Mouse (Mus musculus): ENCODE measurements at regions not wholly inside any gene's neighbourhood (a gene's known extent, or its start where the extent isn't known, plus 50 kb on each side); places are given as distances from the start of the nearest gene placed in this dataset.
A peak's percentile ranks its signal among the peaks of the same experiment; 100 is the strongest.

DNA sequence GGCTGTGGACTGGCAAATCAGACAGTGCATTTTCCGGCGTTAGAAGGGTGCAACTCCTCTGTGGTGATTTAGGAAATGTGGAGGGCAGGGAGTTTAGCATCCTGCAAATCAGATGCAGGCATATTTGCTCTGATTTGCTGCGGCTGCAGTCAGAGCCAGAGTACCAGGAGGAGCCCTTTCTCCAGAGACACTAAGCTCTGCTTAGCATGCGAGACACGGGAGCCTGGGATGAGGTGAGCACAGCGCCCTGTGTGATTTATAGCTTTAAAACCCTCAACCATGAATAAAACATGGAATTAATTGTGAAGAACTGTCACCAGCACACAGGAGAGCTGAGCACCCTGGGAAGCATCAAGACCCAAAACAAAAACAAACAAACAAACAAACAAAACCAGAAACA is 229.1 kb upstream of the Sulf2 start:
- DNase-seq (ENCODE audit: low spot score), result no peak

DNA sequence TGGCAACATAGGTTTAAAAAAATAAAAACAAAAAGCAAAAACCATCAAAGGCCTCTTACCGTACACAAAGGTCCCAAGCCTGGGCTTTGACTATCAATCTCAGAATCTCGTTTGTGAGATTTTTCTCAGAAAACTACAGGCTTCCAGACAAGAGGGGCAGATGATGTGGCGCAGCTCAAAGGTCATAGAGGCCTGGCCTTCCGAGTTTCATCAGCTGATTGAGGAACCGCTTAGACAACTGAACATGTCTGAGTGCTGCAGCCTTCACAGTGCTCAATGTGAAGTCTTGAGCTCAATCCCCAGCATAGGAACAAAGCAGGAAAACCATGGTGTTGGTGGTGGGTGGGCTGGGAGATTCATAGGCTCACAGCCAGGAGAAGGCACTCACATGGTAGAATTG is 227.9 kb upstream of the Sulf2 start:
- H3K27ac ChIP-seq (replicated peaks; ENCODE audit: low read depth, low read length), result no peak overlapping the region
- no peak overlapping the region for H3K4me3 ChIP-seq (ENCODE audit: low read depth, low read length)
- ATAC-seq (ENCODE audit: low read depth) (no peak), DNase-seq (ENCODE audit: low spot score) (no peak)
- H3K9me3 ChIP-seq (ENCODE audit: control insufficient read depth, low read length), result no peaks in the 10 kb centered on the region
- no peak overlapping the region for H3K9ac ChIP-seq (ENCODE audit: low read depth, low read length)
- no peak overlapping the region for H3K4me2 ChIP-seq (ENCODE audit: low read depth, low read length)
- 83% methylated on average over 5 of the region's 5 CpGs for WGBS
- H3K4me1 ChIP-seq (ENCODE audit: control insufficient read depth, insufficient read depth, low read length), result peaks cover 22% of the 10 kb centered on the region
- no peaks in the 10 kb centered on the region for H3K36me3 ChIP-seq (ENCODE audit: control insufficient read depth, insufficient read depth, low read length)
- H3K27me3 ChIP-seq (replicated peaks; ENCODE audit: control insufficient read depth, insufficient read depth, low read length), result no peaks in the 10 kb centered on the region

More for the DNA sequence above, 229.1 kb upstream of the Sulf2 start:
- no peaks in the 10 kb centered on the region for H3K9me3 ChIP-seq (ENCODE audit: control insufficient read depth, low read length)
- ATAC-seq (ENCODE audit: low read depth), result no peak
- H3K27me3 ChIP-seq (replicated peaks; ENCODE audit: control insufficient read depth, insufficient read depth, low read length), result no peaks in the 10 kb centered on the region
- H3K4me3 ChIP-seq (ENCODE audit: low read depth, low read length), result no peak overlapping the region
- H3K4me1 ChIP-seq (ENCODE audit: control insufficient read depth, insufficient read depth, low read length), result peaks cover 14% of the 10 kb centered on the region
- H3K27ac ChIP-seq (replicated peaks; ENCODE audit: low read depth, low read length), result no peak overlapping the region
- WGBS, result 44% methylated on average over 6 of the region's 6 CpGs
- H3K9ac ChIP-seq (ENCODE audit: low read depth, low read length), result no peak overlapping the region
- H3K36me3 ChIP-seq (ENCODE audit: control insufficient read depth, insufficient read depth, low read length), result no peaks in the 10 kb centered on the region
- H3K4me2 ChIP-seq (ENCODE audit: low read depth, low read length), result no peak overlapping the region

- H3K4me3 ChIP-seq (ENCODE audit: low read depth, low read length), result no peak overlapping the region
- no peaks in the 10 kb centered on the region for H3K9me3 ChIP-seq (ENCODE audit: control insufficient read depth, low read length)
- H3K27me3 ChIP-seq (replicated peaks; ENCODE audit: control insufficient read depth, insufficient read depth, low read length), result no peaks in the 10 kb centered on the region
- no peak for DNase-seq (ENCODE audit: low spot score)
- no peak overlapping the region for H3K4me2 ChIP-seq (ENCODE audit: low read depth, low read length)
- H3K27ac ChIP-seq (replicated peaks; ENCODE audit: low read depth, low read length), result no peak overlapping the region
- H3K36me3 ChIP-seq (ENCODE audit: control insufficient read depth, insufficient read depth, low read length), result no peaks in the 10 kb centered on the region
- H3K4me1 ChIP-seq (ENCODE audit: control insufficient read depth, insufficient read depth, low read length), result peaks cover 34% of the 10 kb centered on the region
- 49% methylated on average over 7 of the region's 7 CpGs for WGBS
- H3K9ac ChIP-seq (ENCODE audit: low read depth, low read length), result no peak overlapping the region
- ATAC-seq (ENCODE audit: low read depth), result no peak
These were observed 226.7 kb upstream of the Sulf2 start for GRCm38 (mm10) chr2:166382180-166382579.

DNA sequence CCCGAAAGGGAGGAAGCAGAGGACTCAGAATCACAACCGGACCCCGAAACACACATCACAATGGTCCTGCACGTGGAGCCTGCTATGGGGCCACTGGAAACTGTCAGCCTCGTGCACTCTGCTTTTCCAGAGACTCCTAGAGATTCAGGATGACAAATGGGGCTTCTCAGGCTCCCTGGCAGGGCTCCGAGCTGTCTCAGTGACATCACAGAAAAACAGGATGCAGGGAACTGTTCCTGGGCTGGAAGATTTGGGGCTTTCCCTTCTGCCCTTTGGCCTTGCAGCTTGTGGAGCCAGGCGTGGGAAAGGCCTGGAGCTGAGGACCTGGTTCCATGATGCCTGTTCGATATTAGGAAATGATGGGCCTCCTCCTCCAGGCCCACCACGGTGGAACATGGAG is 225.4 kb upstream of the Sulf2 start:
- Histone ChIP-seq H3K4me2 (ENCODE audit: low read depth, low read length) (no peak overlapping the region), H3K27me3 (replicated peaks; ENCODE audit: control insufficient read depth, insufficient read depth, low read length) (no peaks in the 10 kb centered on the region), H3K27ac (replicated peaks; ENCODE audit: low read depth, low read length) (no peak overlapping the region), H3K4me3 (ENCODE audit: low read depth, low read length) (no peak overlapping the region), H3K36me3 (ENCODE audit: control insufficient read depth, insufficient read depth, low read length) (no peaks in the 10 kb centered on the region), H3K9me3 (ENCODE audit: control insufficient read depth, low read length) (no peaks in the 10 kb centered on the region), H3K9ac (ENCODE audit: low read depth, low read length) (no peak overlapping the region), H3K4me1 (ENCODE audit: control insufficient read depth, insufficient read depth, low read length) (peaks cover 35% of the 10 kb centered on the region)
- no peak for DNase-seq (ENCODE audit: low spot score)
- 84% methylated on average over 9 of the region's 9 CpGs for WGBS
- no peak for ATAC-seq (ENCODE audit: low read depth)

GRCm38 (mm10) chr2:166378325-166378724 is 222.9 kb upstream of the Sulf2 start:
- WGBS, result 29% methylated on average over 3 of the region's 3 CpGs
- 0 out of 2 replicates have a peak, but pooled peaks cover 3% of the 10 kb centered on the region for H3K9me3 ChIP-seq (ENCODE audit: control insufficient read depth, low read length)
- ATAC-seq (ENCODE audit: low read depth) (no peak), DNase-seq (ENCODE audit: low spot score) (peak; percentile 42)
- no peaks in the 10 kb centered on the region for H3K36me3 ChIP-seq (ENCODE audit: control insufficient read depth, insufficient read depth, low read length)
- H3K27ac ChIP-seq (replicated peaks; ENCODE audit: low read depth, low read length), result no peak overlapping the region
- H3K4me1 ChIP-seq (ENCODE audit: control insufficient read depth, insufficient read depth, low read length), result peaks cover 21% of the 10 kb centered on the region
- H3K4me2 ChIP-seq (ENCODE audit: low read depth, low read length), result no peak overlapping the region
- no peak overlapping the region for H3K9ac ChIP-seq (ENCODE audit: low read depth, low read length)
- no peaks in the 10 kb centered on the region for H3K27me3 ChIP-seq (replicated peaks; ENCODE audit: control insufficient read depth, insufficient read depth, low read length)
- no peak overlapping the region for H3K4me3 ChIP-seq (ENCODE audit: low read depth, low read length)

DNA sequence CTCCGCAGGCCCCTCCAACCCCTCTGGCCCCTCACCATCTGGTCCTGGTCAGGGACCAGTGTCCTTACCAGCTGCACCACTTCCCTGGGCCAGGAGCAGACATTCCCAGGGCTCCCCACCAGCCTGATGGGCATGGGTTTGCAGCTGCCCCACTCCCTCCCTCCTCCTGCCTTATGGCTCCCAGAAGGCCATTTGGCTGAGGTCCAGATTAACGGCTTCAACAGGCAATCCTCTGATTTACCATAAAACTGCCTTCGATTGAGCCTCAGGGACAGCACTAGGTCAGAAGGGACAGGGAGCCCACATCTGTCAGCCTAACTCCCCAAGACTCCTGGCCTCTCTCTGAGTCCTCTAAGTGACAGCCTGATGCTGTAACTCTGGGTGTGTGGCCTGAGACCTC is 221.9 kb upstream of the Sulf2 start:
- DNase-seq (ENCODE audit: low spot score), result peak; percentile 85
- Histone ChIP-seq H3K9ac (ENCODE audit: low read depth, low read length) (no peak overlapping the region), H3K27ac (replicated peaks; ENCODE audit: low read depth, low read length) (no peak overlapping the region), H3K9me3 (ENCODE audit: control insufficient read depth, low read length) (0 out of 2 replicates have a peak, but pooled peaks cover 3% of the 10 kb centered on the region), H3K4me1 (ENCODE audit: control insufficient read depth, insufficient read depth, low read length) (peaks cover 21% of the 10 kb centered on the region), H3K4me2 (ENCODE audit: low read depth, low read length) (no peak overlapping the region), H3K4me3 (ENCODE audit: low read depth, low read length) (no peak overlapping the region), H3K36me3 (ENCODE audit: control insufficient read depth, insufficient read depth, low read length) (no peaks in the 10 kb centered on the region), H3K27me3 (replicated peaks; ENCODE audit: control insufficient read depth, insufficient read depth, low read length) (no peaks in the 10 kb centered on the region)
- peak; percentile 65; the same call in 1 of the 2 replicates for ATAC-seq (ENCODE audit: low read depth)
- 26% methylated on average over 3 of the region's 3 CpGs for WGBS

DNA sequence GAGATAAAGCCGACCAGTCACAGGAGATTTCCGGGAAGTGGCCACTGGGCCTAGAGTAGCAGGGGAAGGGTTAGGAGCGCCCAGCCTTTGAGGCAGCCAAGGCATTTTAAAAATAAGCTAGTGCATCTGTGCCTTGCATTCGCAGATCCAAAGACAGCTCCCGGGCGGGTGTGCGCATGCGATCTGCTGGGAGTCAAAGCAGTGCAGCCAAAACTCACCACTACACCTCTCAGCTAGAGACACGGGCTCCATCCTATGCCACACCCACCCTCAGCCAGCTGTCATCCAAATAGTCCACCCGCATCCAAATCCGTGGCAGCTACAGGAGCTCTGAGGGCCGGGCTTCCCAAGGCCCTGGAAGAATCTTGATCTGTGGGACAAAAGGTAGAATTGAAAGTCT is 220.2 kb upstream of the Sulf2 start:
- H3K4me2 ChIP-seq (ENCODE audit: low read depth, low read length), result no peak overlapping the region
- 0 out of 2 replicates have a peak, but pooled peaks cover 3% of the 10 kb centered on the region for H3K9me3 ChIP-seq (ENCODE audit: control insufficient read depth, low read length)
- no peak overlapping the region for H3K4me3 ChIP-seq (ENCODE audit: low read depth, low read length)
- no peaks in the 10 kb centered on the region for H3K36me3 ChIP-seq (ENCODE audit: control insufficient read depth, insufficient read depth, low read length)
- H3K4me1 ChIP-seq (ENCODE audit: control insufficient read depth, insufficient read depth, low read length), result peaks cover 21% of the 10 kb centered on the region
- no peaks in the 10 kb centered on the region for H3K27me3 ChIP-seq (replicated peaks; ENCODE audit: control insufficient read depth, insufficient read depth, low read length)
- H3K9ac ChIP-seq (ENCODE audit: low read depth, low read length), result no peak overlapping the region
- WGBS, result 84% methylated on average over 12 of the region's 12 CpGs
- DNase-seq (ENCODE audit: low spot score) (no peak), ATAC-seq (ENCODE audit: low read depth) (no peak)
- no peak overlapping the region for H3K27ac ChIP-seq (replicated peaks; ENCODE audit: low read depth, low read length)

DNA sequence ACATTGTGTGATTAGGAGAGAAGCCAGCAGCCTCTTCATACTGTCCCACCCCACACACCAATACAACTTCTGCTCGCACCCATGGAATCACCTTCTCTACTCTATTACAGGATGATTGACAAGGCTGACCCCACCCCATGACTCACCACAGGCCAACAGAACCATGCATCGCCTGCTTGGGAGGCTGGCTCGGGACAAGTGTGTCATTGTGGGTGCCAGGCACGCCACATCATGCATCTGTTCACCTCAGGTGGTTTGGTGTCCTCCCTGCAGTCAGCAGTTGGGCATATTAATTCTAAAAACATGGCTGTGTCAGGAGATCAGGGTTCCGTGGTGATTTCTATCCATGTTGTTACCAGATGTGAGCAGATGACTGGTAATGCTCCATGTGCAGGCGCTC is 215.3 kb upstream of the Sulf2 start:
- Histone ChIP-seq H3K36me3 (ENCODE audit: control insufficient read depth, insufficient read depth, low read length) (no peaks in the 10 kb centered on the region), H3K4me2 (ENCODE audit: low read depth, low read length) (no peak overlapping the region), H3K9ac (ENCODE audit: low read depth, low read length) (no peak overlapping the region), H3K4me1 (ENCODE audit: control insufficient read depth, insufficient read depth, low read length) (no peaks in the 10 kb centered on the region), H3K4me3 (ENCODE audit: low read depth, low read length) (no peak overlapping the region), H3K27ac (replicated peaks; ENCODE audit: low read depth, low read length) (no peak overlapping the region), H3K9me3 (ENCODE audit: control insufficient read depth, low read length) (peaks cover 13% of the 10 kb centered on the region; the same call in 1 of the 2 replicates), H3K27me3 (replicated peaks; ENCODE audit: control insufficient read depth, insufficient read depth, low read length) (no peaks in the 10 kb centered on the region)
- ATAC-seq (ENCODE audit: low read depth), result no peak
- 61% methylated on average over 6 of the region's 6 CpGs for WGBS
- no peak for DNase-seq (ENCODE audit: low spot score)

DNA sequence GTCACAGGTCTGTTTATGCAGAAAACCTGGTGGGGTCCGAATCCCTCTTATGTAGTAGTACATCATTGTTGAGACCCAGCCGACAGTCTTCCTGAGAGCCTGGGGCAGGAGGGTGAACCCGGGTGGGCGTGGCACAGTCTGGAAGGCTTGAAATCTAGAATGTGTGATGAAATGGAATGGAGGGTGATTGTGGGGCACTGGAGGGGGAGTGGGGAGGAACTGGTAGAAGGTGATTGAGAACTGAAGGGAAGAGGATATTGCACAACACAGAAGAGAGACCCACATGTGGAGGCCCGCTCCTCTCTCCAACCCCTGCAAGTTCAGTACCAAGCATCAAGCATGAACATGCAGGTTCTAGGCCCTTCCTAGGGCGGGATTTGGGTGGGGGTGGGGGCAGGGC is 206.2 kb upstream of the Sulf2 start:
- Histone ChIP-seq H3K27ac (replicated peaks; ENCODE audit: low read depth, low read length) (no peak overlapping the region), H3K27me3 (replicated peaks; ENCODE audit: control insufficient read depth, insufficient read depth, low read length) (no peaks in the 10 kb centered on the region), H3K4me2 (ENCODE audit: low read depth, low read length) (no peak overlapping the region), H3K9me3 (ENCODE audit: control insufficient read depth, low read length) (no peaks in the 10 kb centered on the region), H3K4me1 (ENCODE audit: control insufficient read depth, insufficient read depth, low read length) (peaks cover 17% of the 10 kb centered on the region), H3K36me3 (ENCODE audit: control insufficient read depth, insufficient read depth, low read length) (no peaks in the 10 kb centered on the region), H3K4me3 (ENCODE audit: low read depth, low read length) (no peak overlapping the region), H3K9ac (ENCODE audit: low read depth, low read length) (no peak overlapping the region)
- ATAC-seq (ENCODE audit: low read depth) (no peak), DNase-seq (ENCODE audit: low spot score) (no peak)
- 71% methylated on average over 6 of the region's 6 CpGs for WGBS
